Mouse (Mus musculus): ENCODE measurements around the gene Pcbp1. TPM values are rescaled to one million over a fixed set of nuclear protein-coding genes. Genes with fewer than 3 reads are reported as not detected.
"Not testable (repeated sequence)": the region's sequence is repeated elsewhere in the genome, so short reads cannot be mapped to it uniquely, and the experiment has no call there.

Pcbp1 gene
- polyA plus RNA-seq, 1 experiment from 2014 or later = 255 TPM

GRCm38 (mm10) chr6:86493469-86494263, 32.5 kb downstream of the Pcbp1 start:
- WGBS (ENCODE audit: insufficient replicate concordance) = 20% methylated on average over 13 of the region's 13 CpGs
- no peaks in the 10 kb centered on the region for H3K9me3 ChIP-seq (replicated peaks)
- H3K4me1 ChIP-seq (replicated peaks) = peaks cover 30% of the 10 kb centered on the region
- H3K9ac ChIP-seq = no peak overlapping the region
- H3K27ac ChIP-seq (replicated peaks) = no peak overlapping the region
- H3K36me3 ChIP-seq (replicated peaks) = no peaks in the 10 kb centered on the region
- H3K27me3 ChIP-seq = no peaks in the 10 kb centered on the region
- no peak overlapping the region for H3K4me3 ChIP-seq (replicated peaks)
- no peak overlapping the region for H3K4me2 ChIP-seq
- no peak for ATAC-seq (ENCODE audit: insufficient read depth)

GRCm38 (mm10) chr6:86490413-86490812, 35.7 kb downstream of the Pcbp1 start:
- H3K36me3 ChIP-seq (replicated peaks); ATAC-seq (ENCODE audit: insufficient read depth); H3K9ac ChIP-seq; H3K27me3 ChIP-seq; H3K4me3 ChIP-seq (replicated peaks); H3K9me3 ChIP-seq (replicated peaks); H3K4me2 ChIP-seq; H3K27ac ChIP-seq (replicated peaks): not testable (repeated sequence)
- peaks cover 38% of the 10 kb centered on the region for H3K4me1 ChIP-seq (replicated peaks)
- 83% methylated on average over 8 of the region's 8 CpGs for WGBS (ENCODE audit: insufficient replicate concordance)

GRCm38 (mm10) chr6:86489945-86490344, 36.2 kb downstream of the Pcbp1 start:
- H3K4me2 ChIP-seq = no peak overlapping the region
- no peaks in the 10 kb centered on the region for H3K36me3 ChIP-seq (replicated peaks)
- 66% methylated on average over 2 of the region's 2 CpGs for WGBS (ENCODE audit: insufficient replicate concordance)
- H3K4me1 ChIP-seq (replicated peaks) = peaks cover 38% of the 10 kb centered on the region
- no peak overlapping the region for H3K4me3 ChIP-seq (replicated peaks)
- no peaks in the 10 kb centered on the region for H3K27me3 ChIP-seq
- ATAC-seq (ENCODE audit: insufficient read depth) = no peak
- no peak overlapping the region for H3K9ac ChIP-seq
- H3K27ac ChIP-seq (replicated peaks) = no peak overlapping the region
- H3K9me3 ChIP-seq (replicated peaks) = no peaks in the 10 kb centered on the region

GRCm38 (mm10) chr6:86488149-86488485, 38.0 kb downstream of the Pcbp1 start:
- Histone ChIP-seq H3K9me3 (replicated peaks) (no peaks in the 10 kb centered on the region), H3K36me3 (replicated peaks) (no peaks in the 10 kb centered on the region), H3K4me3 (replicated peaks) (peak overlapping the region; percentile 24; the same call in 1 of the 2 replicates), H3K27ac (replicated peaks) (peak overlapping the region; percentile 90), H3K9ac (0 out of 2 replicates have a peak overlapping the region, but pooled peaks have one; percentile 51), H3K4me2 (peak overlapping the region; percentile 63), H3K4me1 (replicated peaks) (peaks cover 26% of the 10 kb centered on the region), H3K27me3 (no peaks in the 10 kb centered on the region)
- WGBS (ENCODE audit: insufficient replicate concordance) = 29% methylated on average over 3 of the region's 3 CpGs
- no peak for ATAC-seq (ENCODE audit: insufficient read depth)

- peak; percentile 86 for ATAC-seq (ENCODE audit: insufficient read depth)
- peak overlapping the region; percentile 51 for H3K9ac ChIP-seq
- H3K27ac ChIP-seq (replicated peaks) = peak overlapping the region; percentile 90
- H3K4me2 ChIP-seq = peak overlapping the region; percentile 63
- H3K9me3 ChIP-seq (replicated peaks) = no peaks in the 10 kb centered on the region
- no peaks in the 10 kb centered on the region for H3K27me3 ChIP-seq
- H3K4me1 ChIP-seq (replicated peaks) = peaks cover 25% of the 10 kb centered on the region
- H3K36me3 ChIP-seq (replicated peaks) = no peaks in the 10 kb centered on the region
- peak overlapping the region; percentile 24 for H3K4me3 ChIP-seq (replicated peaks)
- 10% methylated on average over 24 of the region's 24 CpGs for WGBS (ENCODE audit: insufficient replicate concordance)
Measured at GRCm38 (mm10) chr6:86487358-86488148, 38.6 kb downstream of the Pcbp1 start.

DNA sequence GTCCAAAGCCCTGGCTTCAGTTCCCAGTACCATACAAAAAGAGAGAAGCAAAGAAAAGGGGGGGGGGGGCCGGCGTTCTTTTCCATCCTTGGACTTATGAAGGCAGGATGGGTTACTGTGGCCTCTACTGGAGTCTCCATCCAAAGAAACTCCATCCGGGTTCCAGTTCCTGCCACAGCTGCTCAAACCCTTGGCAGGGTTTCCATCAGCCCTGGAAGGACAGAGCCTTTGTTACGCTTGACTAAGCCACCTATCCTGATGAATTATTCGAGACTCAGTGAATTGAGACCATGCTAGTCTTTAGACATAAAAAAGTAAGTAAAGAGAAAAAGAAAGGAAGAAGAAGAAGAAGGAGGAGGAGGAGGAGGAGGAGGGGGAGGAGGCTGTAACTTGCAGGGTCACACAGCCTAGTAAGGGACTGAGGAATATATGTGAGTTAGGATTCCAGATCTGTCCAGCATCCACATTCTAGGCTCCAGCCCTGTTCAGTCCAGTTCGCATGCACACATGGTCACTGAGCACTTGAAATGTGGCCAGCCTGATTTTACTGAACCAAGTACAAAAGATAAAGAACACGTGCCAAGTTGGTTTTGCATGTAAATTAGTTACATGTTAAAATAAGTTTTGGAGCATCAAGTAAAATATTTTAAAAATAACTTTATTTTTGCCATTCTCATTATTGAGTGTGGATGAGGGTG, 40.0 kb downstream of the Pcbp1 start:
- Histone ChIP-seq H3K4me2 (no peak overlapping the region), H3K9me3 (replicated peaks) (no peaks in the 10 kb centered on the region), H3K4me1 (replicated peaks) (peaks cover 32% of the 10 kb centered on the region), H3K27ac (replicated peaks) (0 out of 2 replicates have a peak overlapping the region, but pooled peaks have one; percentile 90), H3K27me3 (no peaks in the 10 kb centered on the region), H3K4me3 (replicated peaks) (no peak overlapping the region), H3K36me3 (replicated peaks) (no peaks in the 10 kb centered on the region), H3K9ac (no peak overlapping the region)
- 69% methylated on average over 7 of the region's 7 CpGs for WGBS (ENCODE audit: insufficient replicate concordance)
- no peak for ATAC-seq (ENCODE audit: insufficient read depth)

- Histone ChIP-seq H3K4me3 (replicated peaks) (no peak overlapping the region), H3K4me1 (replicated peaks) (peaks cover 33% of the 10 kb centered on the region), H3K27ac (replicated peaks) (no peak overlapping the region), H3K36me3 (replicated peaks) (no peaks in the 10 kb centered on the region), H3K27me3 (no peaks in the 10 kb centered on the region), H3K9ac (no peak overlapping the region), H3K9me3 (replicated peaks) (no peaks in the 10 kb centered on the region), H3K4me2 (no peak overlapping the region)
- no peak for ATAC-seq (ENCODE audit: insufficient read depth)
- 71% methylated on average over 5 of the region's 5 CpGs for WGBS (ENCODE audit: insufficient replicate concordance)
Measured at GRCm38 (mm10) chr6:86481871-86482270, 44.2 kb downstream of the Pcbp1 start.

DNA sequence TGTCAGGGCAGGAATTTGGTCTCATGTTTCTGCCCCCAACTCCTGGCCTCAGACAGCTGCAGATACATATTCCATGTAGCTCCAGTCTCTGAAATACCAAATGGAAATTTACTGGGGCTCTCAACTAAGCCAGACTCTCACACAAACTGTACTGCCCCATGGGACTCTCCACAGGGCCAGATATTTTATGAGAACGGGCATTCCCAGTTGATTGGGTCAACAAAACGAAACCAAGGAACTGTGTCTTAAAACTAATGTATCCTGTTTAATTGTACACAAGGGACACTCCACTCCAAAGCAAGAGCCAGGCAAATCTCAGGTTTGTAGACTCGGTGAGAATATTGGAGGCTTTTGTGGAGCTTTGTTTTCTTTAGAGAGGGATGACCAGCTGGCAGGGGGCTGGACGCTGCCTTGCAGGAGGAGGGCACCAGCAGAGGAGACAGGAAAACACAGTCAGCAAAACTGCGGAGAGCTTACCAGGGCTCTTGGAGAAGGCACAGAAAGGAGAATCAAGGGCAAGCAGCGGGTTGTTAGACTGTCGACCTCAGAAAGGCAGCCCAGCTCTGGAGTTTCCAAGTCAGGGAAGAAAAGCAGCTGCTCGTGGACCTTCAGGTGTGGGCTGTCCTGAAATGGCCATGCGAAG, 45.8 kb downstream of the Pcbp1 start:
- no peaks in the 10 kb centered on the region for H3K27me3 ChIP-seq
- peak overlapping the region; percentile 42 for H3K4me2 ChIP-seq
- H3K9me3 ChIP-seq (replicated peaks) = no peaks in the 10 kb centered on the region
- peak overlapping the region; percentile 35; the same call in 1 of the 2 replicates for H3K27ac ChIP-seq (replicated peaks)
- H3K9ac ChIP-seq = no peak overlapping the region
- peaks cover 30% of the 10 kb centered on the region for H3K4me1 ChIP-seq (replicated peaks)
- H3K4me3 ChIP-seq (replicated peaks) = peak overlapping the region; percentile 6; the same call in 1 of the 2 replicates
- no peaks in the 10 kb centered on the region for H3K36me3 ChIP-seq (replicated peaks)
- WGBS (ENCODE audit: insufficient replicate concordance) = 23% methylated on average over 9 of the region's 9 CpGs
- ATAC-seq (ENCODE audit: insufficient read depth) = no peak

DNA sequence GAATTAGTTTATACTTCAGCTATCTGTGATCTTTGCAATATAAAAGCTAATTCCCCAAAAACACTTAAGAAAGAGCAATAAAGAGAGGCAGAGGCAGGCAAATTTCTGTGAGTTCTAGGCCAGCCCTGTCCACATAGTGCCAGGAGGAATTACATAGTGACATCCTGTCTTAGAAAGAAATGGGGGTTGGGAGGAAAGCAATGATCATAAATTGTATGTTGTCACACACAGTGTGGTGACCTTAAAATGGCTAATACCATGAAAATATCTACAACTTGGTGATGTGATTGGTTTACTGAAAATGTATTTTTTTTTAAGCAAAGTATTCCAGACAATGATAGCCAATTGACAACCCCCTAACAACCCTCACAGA, 46.3 kb downstream of the Pcbp1 start:
- no peaks in the 10 kb centered on the region for H3K36me3 ChIP-seq (replicated peaks)
- H3K9ac ChIP-seq = no peak overlapping the region
- ATAC-seq (ENCODE audit: insufficient read depth) = no peak
- no peaks in the 10 kb centered on the region for H3K9me3 ChIP-seq (replicated peaks)
- H3K27ac ChIP-seq (replicated peaks) = 0 out of 2 replicates have a peak overlapping the region, but pooled peaks have one; percentile 35
- peaks cover 30% of the 10 kb centered on the region for H3K4me1 ChIP-seq (replicated peaks)
- H3K4me3 ChIP-seq (replicated peaks) = no peak overlapping the region
- H3K4me2 ChIP-seq = peak overlapping the region; percentile 42; the same call in 1 of the 2 replicates
- no peaks in the 10 kb centered on the region for H3K27me3 ChIP-seq

DNA sequence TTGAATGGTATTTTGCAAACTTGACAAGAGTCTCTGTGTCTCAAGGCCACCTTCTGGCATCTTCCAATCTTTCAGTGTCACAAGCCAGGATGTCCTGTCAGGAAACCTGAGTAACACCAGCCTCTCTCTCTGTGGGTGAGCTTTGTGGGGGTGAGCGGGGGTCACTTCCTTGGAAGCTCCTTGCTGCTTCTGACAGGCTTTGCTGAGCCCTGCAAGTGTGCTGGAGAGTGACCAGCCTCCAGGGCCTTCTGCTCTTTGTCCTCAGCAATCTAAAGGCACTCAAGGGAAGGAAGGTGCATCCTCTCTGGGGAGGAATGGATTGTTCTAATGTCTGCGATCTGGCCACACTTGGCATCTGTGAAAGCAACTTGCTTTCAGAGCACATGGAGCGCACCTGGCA, 46.8 kb downstream of the Pcbp1 start:
- ATAC-seq (ENCODE audit: insufficient read depth) = 0 out of 2 replicates have a peak, but pooled peaks have one; percentile 20
- Histone ChIP-seq H3K4me1 (replicated peaks) (peaks cover 30% of the 10 kb centered on the region), H3K36me3 (replicated peaks) (no peaks in the 10 kb centered on the region), H3K9me3 (replicated peaks) (no peaks in the 10 kb centered on the region), H3K4me2 (no peak overlapping the region), H3K27me3 (no peaks in the 10 kb centered on the region), H3K9ac (no peak overlapping the region), H3K27ac (replicated peaks) (no peak overlapping the region), H3K4me3 (replicated peaks) (no peak overlapping the region)
- 58% methylated on average over 3 of the region's 3 CpGs for WGBS (ENCODE audit: insufficient replicate concordance)
